Mouse (Mus musculus) neural tube, embryonic 14.5 days (tissue): ENCODE data around the gene Mdfi. TPM values are rescaled to one million over a fixed set of nuclear protein-coding genes. Genes with fewer than 3 reads are reported as not detected.

Experiments used
- ATAC-seq: fragments of 200-750 bp; cut with Nextera tagmentation; 2 replicates; pipeline ENCODE4 v1.8.0; 2017; ENCODE audit warnings: low read depth, mild to moderate bottlenecking, moderate TSS enrichment, moderate library complexity
- H3K27ac ChIP-seq: fragments of 300-500 bp; sonication (generic); 2 replicates; pipeline ENCODE4 v1.5.1; 2014; ENCODE audit warnings: low read depth, mild to moderate bottlenecking, control low read depth, low read length, moderate library complexity, mixed read lengths
- H3K27me3 ChIP-seq: fragments of 300-500 bp; sonication (generic); 2 replicates; pipeline ENCODE4 v1.6.1; 2014; ENCODE audit warnings: low read length; ENCODE audit not compliant: control insufficient read depth, insufficient read depth
- H3K36me3 ChIP-seq: fragments of 300-500 bp; sonication (generic); 2 replicates; pipeline ENCODE4 v1.6.1; 2014; ENCODE audit warnings: low read length, mixed read lengths; ENCODE audit not compliant: control insufficient read depth, insufficient read depth
- H3K4me1 ChIP-seq: fragments of 300-500 bp; sonication (generic); 2 replicates; pipeline ENCODE4 v1.6.1; 2014; ENCODE audit warnings: low read length; ENCODE audit not compliant: control insufficient read depth, insufficient read depth
- H3K4me2 ChIP-seq: fragments of 300-500 bp; sonication (generic); 2 replicates; pipeline ENCODE4 v1.6.1; 2014; ENCODE audit warnings: mild to moderate bottlenecking, low read depth, low read length, control low read depth
- H3K4me3 ChIP-seq: fragments of 300-500 bp; sonication (generic); 2 replicates; pipeline ENCODE4 v1.5.1; 2014; ENCODE audit warnings: low read depth, low read length, control low read depth, mixed read lengths
- H3K9ac ChIP-seq: fragments of 300-500 bp; sonication (generic); replicated peaks from 2 replicates; pipeline ENCODE4 v1.6.1; 2014; ENCODE audit warnings: low read depth, mild to moderate bottlenecking, control low read depth, low read length, mixed read lengths
- H3K9me3 ChIP-seq: fragments of 300-500 bp; sonication (generic); 2 replicates; pipeline ENCODE4 v1.6.1; 2016; ENCODE audit warnings: low read length; ENCODE audit not compliant: control insufficient read depth
- WGBS: fragments of 180-500 bp; shearing (Covaris S2); extraction: QIAGEN DNeasy Blood & Tissue Kit; methylation state at CpG from one replicate; pipeline ENCODE4 v1.1.7; 2014; 5-methylcytosine and 5-hydroxymethylcytosine counted together
- polyA plus RNA-seq: library from polyadenylated mRNA; unstranded; fragments of >200 nt; fragmentation: Nextera tagmentation; extraction: Ambion mirVana; gene quantifications from 2 replicates; pipeline ENCODE4 v1.2.1, GENCODE M21; 2014

Mdfi gene
- polyA plus RNA-seq, 1 experiment from 2014 or later: 2.7 TPM

DNA sequence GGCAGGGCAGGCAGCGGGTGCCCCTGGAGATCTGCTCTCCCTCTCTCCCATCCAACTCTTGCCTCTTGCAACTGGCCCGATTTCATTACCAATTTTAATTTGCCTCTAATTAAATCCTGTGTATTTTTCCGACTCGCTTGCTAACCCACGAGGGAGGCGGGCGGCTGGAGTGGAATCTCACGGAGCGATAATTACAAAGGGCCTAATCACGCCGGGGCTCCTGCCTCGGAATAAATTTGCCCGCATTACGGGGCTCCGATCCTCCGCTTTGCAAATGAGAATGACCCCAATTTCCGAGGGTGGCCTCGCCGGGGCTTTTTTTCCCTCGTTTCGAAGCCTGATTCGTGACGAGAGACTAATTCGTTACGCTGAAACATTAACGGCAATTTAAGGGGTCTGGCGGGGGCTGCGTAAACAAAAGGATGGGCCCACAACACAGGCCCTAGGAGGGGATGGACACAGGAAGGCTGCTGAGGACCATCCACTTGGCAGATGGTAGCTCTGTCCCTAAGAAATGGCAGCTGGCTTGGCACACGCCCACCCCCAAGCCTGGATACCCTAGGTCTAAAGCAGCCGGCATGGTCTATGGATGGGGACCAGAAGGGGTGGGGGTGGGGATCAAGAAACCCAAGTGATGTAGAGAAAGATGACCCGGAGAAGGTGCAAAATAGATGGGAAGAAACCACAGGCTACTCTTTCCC lies 38.0 kb upstream of the Mdfi start:
- Histone ChIP-seq H3K27ac (peak overlapping the region; percentile 39; the same call in 1 of the 2 replicates), H3K27me3 (no peaks in the 10 kb centered on the region), H3K4me2 (peak overlapping the region; percentile 29; the same call in 1 of the 2 replicates), H3K4me1 (peaks cover 23% of the 10 kb centered on the region), H3K36me3 (no peaks in the 10 kb centered on the region), H3K9ac (no peak overlapping the region), H3K9me3 (no peaks in the 10 kb centered on the region), H3K4me3 (no peak overlapping the region)
- WGBS: 24% methylated on average over 31 of the region's 31 CpGs
- ATAC-seq: peak; percentile 19; the same call in 1 of the 2 replicates

DNA sequence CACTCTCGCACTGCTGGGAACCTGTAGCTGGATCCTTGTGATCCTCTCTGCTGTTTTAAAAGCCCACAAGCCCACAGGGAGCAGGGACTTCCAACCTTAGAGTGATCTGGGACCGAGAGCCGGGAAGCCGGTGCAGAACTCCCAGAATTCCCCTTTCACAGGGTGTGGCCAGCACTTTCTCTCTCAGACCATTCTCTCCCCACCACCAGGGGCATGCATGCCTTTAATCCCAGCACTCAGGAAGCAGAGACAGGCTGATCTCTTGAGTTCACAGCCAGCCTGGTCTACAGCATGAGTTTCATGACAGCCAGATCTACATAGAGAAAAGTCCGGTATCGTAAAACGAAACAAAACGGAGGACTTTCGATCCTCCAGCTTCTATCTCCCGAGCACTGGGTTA lies 35.4 kb upstream of the Mdfi start:
- Histone ChIP-seq H3K4me3 (no peak overlapping the region), H3K4me1 (peaks cover 14% of the 10 kb centered on the region), H3K9me3 (no peaks in the 10 kb centered on the region), H3K36me3 (no peaks in the 10 kb centered on the region), H3K9ac (no peak overlapping the region), H3K27ac (no peak overlapping the region), H3K4me2 (no peak overlapping the region), H3K27me3 (no peaks in the 10 kb centered on the region)
- 94% methylated on average over 10 of the region's 10 CpGs for WGBS
- no peak for ATAC-seq

DNA sequence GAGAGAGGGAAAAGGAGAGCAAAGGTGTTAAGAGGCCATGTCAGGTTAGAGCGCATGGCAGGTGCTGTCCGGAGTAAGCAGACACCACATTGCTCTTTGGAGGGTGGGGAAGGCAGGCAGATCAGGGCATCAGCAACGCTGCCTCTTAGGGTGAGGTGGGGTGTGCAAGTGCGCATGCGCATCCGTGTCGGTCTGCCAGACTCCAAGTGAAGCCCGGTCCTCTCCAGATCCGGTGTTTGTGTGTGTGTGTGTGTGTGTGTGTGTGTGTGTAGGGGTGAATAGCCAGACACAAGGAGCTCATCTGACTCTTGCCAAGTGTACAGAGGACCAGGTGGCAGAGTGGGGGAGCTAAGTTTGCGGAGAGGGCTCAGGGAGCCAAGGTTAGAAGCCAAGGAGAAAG lies 31.5 kb upstream of the Mdfi start:
- no peak overlapping the region for H3K4me3 ChIP-seq
- no peaks in the 10 kb centered on the region for H3K27me3 ChIP-seq
- H3K27ac ChIP-seq: no peak overlapping the region
- no peaks in the 10 kb centered on the region for H3K4me1 ChIP-seq
- no peak for ATAC-seq
- no peak overlapping the region for H3K4me2 ChIP-seq
- H3K36me3 ChIP-seq: no peaks in the 10 kb centered on the region
- H3K9ac ChIP-seq: no peak overlapping the region
- 60% methylated on average over 10 of the region's 10 CpGs for WGBS
- H3K9me3 ChIP-seq: no peaks in the 10 kb centered on the region

DNA sequence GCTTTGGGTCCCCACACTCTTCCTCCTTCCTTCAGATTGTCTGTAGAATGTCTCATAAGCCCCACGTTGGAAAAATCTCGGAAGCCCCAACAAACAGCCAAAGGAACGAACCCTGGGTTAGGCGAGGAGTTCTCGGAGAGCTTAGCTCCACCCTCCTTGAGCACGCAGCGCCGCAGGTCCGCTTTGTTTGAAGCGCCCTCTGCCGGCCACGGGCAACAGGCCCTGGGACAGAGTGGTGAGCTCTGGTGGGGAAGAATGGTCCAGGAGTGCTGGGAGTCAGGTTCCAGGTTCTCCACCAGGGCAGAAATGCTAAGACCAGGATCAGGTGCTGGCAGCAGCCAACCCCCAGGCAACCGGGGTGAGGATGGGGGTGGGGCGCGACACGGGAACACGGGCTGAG lies 30.0 kb upstream of the Mdfi start:
- H3K27ac ChIP-seq: no peak overlapping the region
- WGBS: 3% methylated on average over 17 of the region's 17 CpGs
- H3K4me1 ChIP-seq: no peaks in the 10 kb centered on the region
- no peaks in the 10 kb centered on the region for H3K9me3 ChIP-seq
- peak overlapping the region; percentile 18; the same call in 1 of the 2 replicates for H3K4me2 ChIP-seq
- no peak overlapping the region for H3K4me3 ChIP-seq
- H3K9ac ChIP-seq: no peak overlapping the region
- no peaks in the 10 kb centered on the region for H3K27me3 ChIP-seq
- peak; percentile 68 for ATAC-seq
- no peaks in the 10 kb centered on the region for H3K36me3 ChIP-seq

GRCm38 (mm10) chr17:47863437-47863836 lies 28.9 kb upstream of the Mdfi start:
- Histone ChIP-seq H3K27me3 (no peaks in the 10 kb centered on the region), H3K36me3 (no peaks in the 10 kb centered on the region), H3K4me1 (no peaks in the 10 kb centered on the region), H3K4me3 (no peak overlapping the region), H3K9ac (no peak overlapping the region), H3K27ac (no peak overlapping the region), H3K4me2 (no peak overlapping the region), H3K9me3 (no peaks in the 10 kb centered on the region)
- ATAC-seq: no peak
- WGBS: 16% methylated on average over 11 of the region's 11 CpGs

- 59% methylated on average over 4 of the region's 4 CpGs for WGBS
Measured at GRCm38 (mm10) chr17:47863023-47863422, 28.5 kb upstream of the Mdfi start.

DNA sequence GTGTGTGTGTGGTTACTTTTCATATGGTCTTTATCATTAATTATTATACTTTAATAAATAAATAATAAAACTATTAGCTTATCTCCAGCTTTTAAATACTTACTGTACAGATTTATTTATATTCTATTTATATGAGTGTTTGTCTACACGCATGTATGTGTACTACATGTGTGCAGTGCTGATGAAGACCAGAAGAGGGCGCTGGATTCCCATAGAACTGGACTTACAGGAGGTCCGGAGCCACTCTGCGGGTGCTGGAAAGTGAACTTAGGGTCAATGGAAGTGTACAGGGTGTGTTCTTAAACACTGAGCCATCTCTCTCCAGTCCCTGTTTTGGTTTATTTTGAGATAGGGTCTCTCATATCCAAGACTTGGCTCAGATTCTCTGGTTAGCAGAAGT lies 21.1 kb upstream of the Mdfi start:
- Histone ChIP-seq H3K9ac (no peak overlapping the region), H3K27me3 (no peaks in the 10 kb centered on the region; the same call in 1 of the 2 replicates), H3K4me3 (no peak overlapping the region), H3K9me3 (no peaks in the 10 kb centered on the region), H3K27ac (no peak overlapping the region), H3K4me1 (0 out of 2 replicates have a peak, but pooled peaks cover 4% of the 10 kb centered on the region), H3K36me3 (no peaks in the 10 kb centered on the region), H3K4me2 (no peak overlapping the region)
- WGBS: 84% methylated on average over 4 of the region's 4 CpGs
- ATAC-seq: no peak

More at GRCm38 (mm10) chr17:47863023-47863422, 28.5 kb upstream of the Mdfi start:
- no peak for ATAC-seq
- H3K9me3 ChIP-seq: no peaks in the 10 kb centered on the region
- no peak overlapping the region for H3K4me2 ChIP-seq
- H3K4me3 ChIP-seq: no peak overlapping the region
- no peaks in the 10 kb centered on the region for H3K36me3 ChIP-seq
- no peak overlapping the region for H3K27ac ChIP-seq
- H3K4me1 ChIP-seq: no peaks in the 10 kb centered on the region
- H3K27me3 ChIP-seq: no peaks in the 10 kb centered on the region
- H3K9ac ChIP-seq: no peak overlapping the region

DNA sequence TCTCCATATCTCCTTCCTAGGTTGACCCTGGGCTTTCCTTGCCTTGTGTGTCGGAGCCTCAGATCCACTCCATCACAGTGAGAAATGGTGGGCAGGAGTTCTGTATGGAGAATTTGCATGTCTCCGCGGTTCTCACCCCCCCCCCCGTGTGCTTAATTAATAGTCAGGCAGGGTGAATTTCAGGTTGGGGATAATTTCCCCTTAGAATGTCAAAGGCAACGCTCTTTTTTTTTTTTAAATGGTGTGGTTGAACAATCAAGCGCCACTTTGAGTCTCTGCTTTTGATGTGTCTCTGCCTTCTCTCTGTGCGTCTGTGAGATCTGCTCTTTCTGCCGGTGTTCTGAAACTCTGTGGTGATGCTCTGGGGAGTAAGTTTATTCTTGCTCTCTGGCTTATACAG lies 20.4 kb upstream of the Mdfi start:
- H3K4me2 ChIP-seq: no peak overlapping the region
- 0 out of 2 replicates have a peak, but pooled peaks cover 4% of the 10 kb centered on the region for H3K4me1 ChIP-seq
- H3K9me3 ChIP-seq: no peaks in the 10 kb centered on the region
- H3K36me3 ChIP-seq: no peaks in the 10 kb centered on the region
- no peak overlapping the region for H3K27ac ChIP-seq
- no peak overlapping the region for H3K9ac ChIP-seq
- H3K27me3 ChIP-seq: no peaks in the 10 kb centered on the region; the same call in 1 of the 2 replicates
- 68% methylated on average over 8 of the region's 8 CpGs for WGBS
- no peak overlapping the region for H3K4me3 ChIP-seq
- ATAC-seq: no peak

- Histone ChIP-seq H3K9me3 (no peaks in the 10 kb centered on the region), H3K9ac (no peak overlapping the region), H3K4me2 (no peak overlapping the region), H3K4me3 (no peak overlapping the region), H3K4me1 (0 out of 2 replicates have a peak, but pooled peaks cover 4% of the 10 kb centered on the region), H3K36me3 (no peaks in the 10 kb centered on the region), H3K27ac (no peak overlapping the region), H3K27me3 (no peaks in the 10 kb centered on the region; the same call in 1 of the 2 replicates)
- ATAC-seq: no peak
- 94% methylated on average over 4 of the region's 4 CpGs for WGBS
Measured at GRCm38 (mm10) chr17:47853760-47854159, 19.3 kb upstream of the Mdfi start.
